Mouse (Mus musculus) ovary, adult 18-20 months (tissue): ENCODE data around the gene Magee1.
"Not testable (repeated sequence)": the region's sequence is repeated elsewhere in the genome, so short reads cannot be mapped to it uniquely, and the experiment has no call there.

Experiments used
- DNase-seq: peaks from one replicate; pipeline ENCODE4 v3.0.0; 2022; ENCODE audit warnings: low spot score, mixed read lengths

Gene Magee1

DNA sequence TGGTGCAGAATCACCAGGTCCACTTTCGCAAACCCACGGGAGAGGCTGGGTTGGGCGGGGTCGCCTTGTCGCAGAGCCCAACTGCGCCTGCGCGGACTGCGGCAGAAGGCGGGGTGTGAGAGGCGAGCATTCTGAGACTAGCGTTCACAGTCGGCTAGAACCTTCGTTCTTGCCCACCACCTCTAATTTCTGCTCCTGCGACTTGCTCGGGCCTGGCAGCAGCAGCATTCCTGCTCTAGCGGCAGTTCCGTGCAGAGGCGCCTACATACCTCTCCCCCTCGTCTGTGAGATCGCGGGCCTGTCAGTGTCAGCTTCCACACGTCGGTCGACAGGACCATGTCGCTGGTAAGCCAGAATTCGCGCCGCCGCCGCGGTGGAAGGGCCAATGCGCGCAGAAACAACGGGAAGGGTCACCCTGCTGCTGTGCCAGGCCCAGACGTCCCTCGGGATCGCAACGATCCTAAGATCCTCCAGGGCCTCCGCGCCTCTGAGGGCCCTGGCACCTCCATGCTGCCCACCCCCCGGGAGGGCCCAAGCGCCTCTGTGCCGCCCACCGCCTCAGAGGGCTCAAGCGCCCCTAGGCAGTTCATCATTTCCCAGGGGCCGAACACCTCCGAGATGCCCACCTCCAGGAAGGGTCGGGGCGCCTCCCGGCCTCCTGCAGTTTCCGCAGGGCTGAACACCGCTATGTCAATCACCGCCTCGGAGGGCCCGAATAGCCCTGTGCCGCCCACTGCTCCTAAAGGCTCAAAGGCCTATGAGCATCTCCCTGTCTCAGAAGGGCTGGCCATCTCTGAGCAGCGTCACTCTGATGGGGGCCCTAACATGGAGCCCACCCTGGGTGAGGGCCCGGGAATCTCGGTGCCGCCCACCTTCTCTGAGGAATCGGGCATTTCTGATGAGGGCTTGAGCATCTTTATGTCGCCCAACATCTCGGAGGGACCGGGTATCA lies at the start of gene Magee1:
Gene Magee1 (plus strand): TSS at position 104 of the 952 bp plus-strand sequence.
- DNase-seq: peak; percentile 53

DNA sequence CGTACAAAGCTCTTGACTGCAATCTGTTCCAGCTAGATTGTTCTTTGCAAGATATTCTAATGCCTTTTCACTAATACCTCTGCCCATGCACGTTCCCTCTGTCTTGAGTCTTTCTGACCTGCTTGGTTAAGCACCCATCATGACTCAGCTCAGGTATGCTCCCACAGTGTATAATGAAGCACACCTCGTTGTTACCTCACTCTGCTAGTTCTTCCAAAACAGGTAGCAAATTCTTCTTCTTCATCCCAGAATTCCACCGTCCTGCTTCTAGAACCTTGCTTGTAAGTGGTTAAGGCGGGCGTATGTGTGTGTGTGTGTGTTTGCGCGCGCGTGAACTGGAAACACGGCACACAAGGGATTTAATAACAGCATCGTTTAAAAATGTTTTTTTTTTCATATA lies 41.0 kb upstream of the Magee1 start:
- DNase-seq: no peak

DNA sequence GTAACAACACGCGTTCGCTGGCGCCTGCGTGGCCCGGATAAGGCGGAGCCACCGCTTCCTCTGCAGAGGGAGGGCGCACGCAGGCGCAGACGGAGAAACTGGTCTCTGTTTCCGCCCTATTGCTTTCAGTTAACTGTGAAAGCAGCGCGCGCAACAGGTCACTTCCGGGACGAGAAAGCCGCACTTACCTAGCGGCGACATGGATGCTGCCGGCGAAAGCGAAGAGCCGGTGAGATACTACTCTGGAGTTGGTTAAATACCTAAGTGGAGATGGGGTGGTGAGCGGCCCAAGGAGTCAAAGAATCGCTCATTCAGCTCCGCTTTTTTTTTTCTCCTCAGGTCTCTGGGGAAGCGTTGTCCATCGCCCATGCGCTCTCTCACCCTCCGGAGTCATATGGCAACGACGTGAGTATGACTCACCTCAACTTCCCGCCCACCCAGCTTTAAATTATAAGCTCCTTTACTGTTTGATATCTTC lies 40.5 kb upstream of the Magee1 start, which contains the start of gene Pbdc1:
Gene Pbdc1 (plus strand): TSS at position 142 of the 478 bp plus-strand sequence.
- peak; percentile 92 for DNase-seq

DNA sequence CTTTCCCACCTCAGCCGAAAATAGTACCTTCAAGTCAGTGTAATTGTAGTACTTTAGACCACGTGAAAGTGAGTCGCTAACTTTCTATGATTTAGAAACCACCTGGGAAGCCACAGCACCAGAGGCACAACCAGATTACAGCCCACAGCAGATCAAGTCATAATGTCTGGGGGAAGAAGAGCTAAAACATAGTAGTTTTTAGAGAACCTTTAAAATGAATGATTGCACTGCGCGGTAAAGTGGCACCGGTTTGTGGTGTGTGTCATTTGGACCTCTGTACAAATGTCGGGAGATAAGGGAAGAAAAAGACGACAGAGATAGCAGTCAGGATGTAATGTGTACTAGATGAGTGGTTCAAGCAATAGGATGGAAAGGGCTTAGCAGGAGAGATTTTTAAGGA lies 40.1 kb upstream of the Magee1 start:
- DNase-seq: no peak

DNA sequence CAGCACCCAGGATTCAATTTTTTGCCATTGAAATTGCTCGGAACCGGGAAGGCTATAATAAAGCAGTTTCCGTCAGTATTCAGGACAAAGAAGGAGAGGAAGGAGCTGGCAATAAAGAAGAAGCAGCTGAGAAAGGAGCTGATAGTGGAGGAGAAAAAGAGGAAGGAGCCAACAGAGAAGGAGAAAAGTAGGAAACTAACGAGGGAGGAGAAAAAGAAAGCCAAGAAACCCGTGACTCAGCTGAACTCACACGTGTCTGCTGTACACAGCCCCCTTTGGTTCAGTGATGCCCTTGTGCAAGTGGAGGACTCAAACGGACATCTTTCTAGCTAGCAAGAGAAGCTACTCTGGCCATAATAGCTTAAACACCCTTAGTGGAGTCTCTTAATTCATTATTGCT lies 37.2 kb upstream of the Magee1 start:
- DNase-seq: not testable (repeated sequence)

DNA sequence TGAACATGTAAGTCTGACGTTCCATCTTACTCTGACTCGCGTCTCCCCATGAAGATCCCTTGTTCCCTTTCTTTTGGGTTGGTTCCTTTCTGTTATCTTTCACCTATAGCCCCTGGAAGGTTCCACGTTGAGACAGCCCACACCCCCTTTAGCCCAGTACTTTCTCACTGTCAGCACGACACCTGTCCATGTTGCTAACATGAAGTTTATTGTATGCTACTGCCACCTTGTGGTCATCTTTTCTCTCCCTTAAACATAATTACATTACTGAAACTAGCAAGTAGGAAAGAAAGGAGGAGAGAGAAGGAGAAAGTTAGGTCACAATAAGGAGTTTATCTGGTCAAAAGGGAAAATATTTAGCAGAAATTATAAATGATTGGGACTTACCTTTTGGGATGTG lies 16.0 kb upstream of the Magee1 start:
- DNase-seq: no peak

DNA sequence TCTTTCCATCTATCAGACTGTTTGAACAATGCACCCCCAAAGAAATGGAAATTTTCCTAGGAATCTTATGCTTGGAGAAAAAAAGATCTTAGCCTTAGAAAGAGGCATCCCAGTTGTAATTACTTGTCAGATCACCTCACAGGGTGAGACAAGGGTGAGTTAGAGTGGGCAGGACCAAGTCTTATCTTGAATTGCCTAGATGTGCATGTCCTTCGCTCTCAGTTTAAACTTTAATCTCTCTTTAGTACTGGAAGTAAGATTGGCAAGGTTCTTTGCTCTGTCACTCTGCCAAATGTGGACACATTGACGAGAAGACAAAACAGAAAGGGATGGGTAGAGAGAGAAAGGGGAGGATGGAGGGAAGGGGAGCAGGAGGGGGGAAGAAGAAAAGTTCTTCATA lies 5.2 kb upstream of the Magee1 start:
- no peak for DNase-seq

DNA sequence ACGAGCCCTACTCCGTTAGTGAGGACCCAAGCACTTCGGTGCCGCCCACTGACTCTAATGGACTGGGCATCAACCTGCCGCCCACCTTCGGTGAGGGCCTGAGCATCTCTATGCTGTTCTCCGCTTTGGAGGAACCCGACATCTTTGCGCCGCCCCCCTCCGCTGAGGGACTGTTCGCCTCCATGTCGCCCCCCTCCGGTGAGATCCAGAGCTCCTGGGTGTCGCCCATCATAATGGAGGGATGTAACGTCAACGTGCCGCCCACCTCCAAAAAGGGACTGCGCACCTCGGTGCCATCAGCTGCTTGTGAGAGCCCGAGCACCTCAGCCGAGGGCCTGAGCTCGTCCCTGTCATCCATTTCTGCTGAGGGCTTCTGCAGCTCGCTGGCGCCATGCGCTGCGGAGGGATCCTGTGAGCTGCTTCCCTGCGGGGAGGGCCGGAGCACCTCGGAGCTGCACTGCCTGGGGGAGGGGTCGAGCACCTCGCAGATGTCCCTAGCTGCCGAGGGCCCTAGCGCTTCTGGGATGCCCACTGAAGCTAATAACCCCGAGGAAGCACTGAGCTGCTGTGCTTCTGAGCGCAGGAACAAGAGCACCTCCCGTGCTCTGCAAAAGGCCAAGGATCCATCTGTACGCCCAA lies 1.2 kb downstream of the Magee1 start:
- peak; percentile 40 for DNase-seq

DNA sequence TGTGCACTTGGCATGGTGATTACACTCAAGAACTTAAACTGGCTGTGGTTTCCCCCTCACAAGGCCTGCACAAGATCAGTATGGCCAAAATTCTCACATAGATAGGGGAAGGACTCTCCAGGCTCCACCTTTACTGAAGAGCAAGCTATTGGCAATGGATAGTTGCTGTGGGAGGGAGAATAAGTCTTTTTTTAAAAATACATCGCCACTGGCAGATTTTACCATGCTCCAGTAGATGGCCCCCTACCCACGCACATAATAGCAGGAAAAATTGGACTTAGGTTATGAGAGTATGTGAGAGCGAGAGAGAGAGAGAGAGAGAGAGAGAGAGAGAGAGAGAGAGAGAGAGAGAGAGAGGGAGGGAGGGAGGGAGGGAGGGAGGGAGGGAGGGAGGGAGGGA lies 4.7 kb downstream of the Magee1 start:
- DNase-seq: no peak

DNA sequence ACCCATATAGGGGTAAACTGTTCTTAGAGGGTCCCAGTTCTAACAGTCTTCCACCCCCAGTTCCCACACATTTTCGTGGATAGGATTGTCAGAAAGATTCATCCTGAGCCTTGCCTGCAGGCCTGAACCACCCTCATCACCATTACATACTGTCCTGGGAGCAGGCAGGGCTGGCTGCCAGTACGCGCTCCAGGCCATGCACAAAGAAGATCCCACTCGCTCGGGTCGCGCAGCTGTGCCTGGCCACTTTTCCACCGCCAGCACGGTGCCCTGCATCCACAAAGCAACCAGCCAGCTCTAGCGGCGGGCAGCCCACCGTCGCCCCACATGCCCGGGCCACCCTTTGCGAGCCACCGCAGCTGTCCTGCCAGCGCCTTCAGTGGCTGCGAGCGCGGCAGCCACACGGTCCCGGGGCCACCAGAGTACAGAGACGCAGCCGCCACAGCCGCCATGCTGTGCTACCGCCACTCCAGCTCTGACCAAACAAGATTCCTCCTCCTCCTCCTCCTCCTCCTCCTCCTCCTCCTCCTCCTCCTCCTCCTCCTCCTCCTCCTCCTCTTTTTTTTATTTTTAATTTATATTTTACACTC lies 31.8 kb downstream of the Magee1 start:
- DNase-seq: no peak

DNA sequence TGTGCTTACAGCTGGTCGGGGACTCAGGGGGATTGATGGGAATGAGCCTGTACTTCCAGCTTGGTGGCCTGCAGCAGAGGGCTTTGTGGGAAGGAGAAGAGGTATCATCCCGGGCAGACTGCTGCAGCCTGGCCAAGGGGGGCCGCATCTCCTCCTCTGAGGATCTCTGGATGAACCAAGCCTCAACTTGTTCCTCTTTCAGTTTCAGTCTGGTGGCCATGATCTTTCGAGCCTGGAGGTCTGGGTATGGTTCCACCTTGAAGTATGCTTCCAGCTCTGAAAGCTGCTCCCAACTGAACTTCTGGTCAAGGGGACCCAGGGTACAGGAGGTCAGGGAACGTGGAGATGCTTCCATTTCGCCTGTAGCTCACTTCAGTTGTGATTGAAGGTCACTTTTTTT lies 44.8 kb downstream of the Magee1 start:
- DNase-seq: not testable (repeated sequence)

DNA sequence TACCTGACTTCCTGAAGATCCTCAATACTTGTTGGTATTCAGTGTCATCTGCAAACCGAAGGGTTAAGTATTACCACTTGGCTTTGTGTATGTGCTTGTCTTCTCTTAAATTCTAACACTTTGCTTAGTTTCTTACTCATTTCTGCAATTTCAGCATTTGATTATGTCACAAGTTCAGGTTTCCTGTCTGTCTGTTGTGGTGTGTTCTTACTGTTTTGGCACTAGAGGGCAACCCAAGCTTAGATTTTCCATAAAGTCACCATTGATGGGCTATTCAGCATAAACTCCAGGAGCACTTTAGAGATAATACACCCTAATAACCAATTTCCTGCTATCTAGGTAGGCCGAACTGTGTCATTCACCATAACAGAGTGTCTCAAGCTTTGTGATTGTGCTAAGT lies 47.0 kb downstream of the Magee1 start:
- DNase-seq: no peak
